Mouse (Mus musculus): ENCODE measurements around the gene Rps18.
"Not testable (repeated sequence)": the region's sequence is repeated elsewhere in the genome, so short reads cannot be mapped to it uniquely, and the experiment has no call there.

The Rps18 gene

GRCm38 (mm10) chr17:33955555-33956214, at the start of gene Rps18, which contains the start of gene Vps52:
TSS of gene Rps18 (minus strand) at chr17:33956001.
TSS of gene Vps52 (plus strand) at chr17:33955812.
- peak; percentile 98 for DNase-seq

GRCm38 (mm10) chr17:34003426-34003825, 47.6 kb upstream of the Rps18 start:
- peak; percentile 19 for DNase-seq

GRCm38 (mm10) chr17:34000796-34001195, 45.0 kb upstream of the Rps18 start:
- not testable (repeated sequence) for DNase-seq

- peak; percentile 60 for DNase-seq
These were observed 44.3 kb upstream of the Rps18 start, which contains the start of gene H2-K1 for GRCm38 (mm10) chr17:34000150-34000537. TSS of gene H2-K1 (minus strand) at chr17:34000347.

GRCm38 (mm10) chr17:33999341-34000149, 43.7 kb upstream of the Rps18 start:
- DNase-seq = peak; percentile 5

- not testable (repeated sequence) for DNase-seq
These were observed 42.9 kb upstream of the Rps18 start for GRCm38 (mm10) chr17:33998697-33999096.

- DNase-seq = not testable (repeated sequence)
These were observed 41.2 kb upstream of the Rps18 start for GRCm38 (mm10) chr17:33997025-33997424.

GRCm38 (mm10) chr17:33995651-33996050, 39.9 kb upstream of the Rps18 start:
- no peak for DNase-seq

GRCm38 (mm10) chr17:33994959-33995358, 39.2 kb upstream of the Rps18 start:
- no peak for DNase-seq

- DNase-seq = peak; percentile 47
These were observed 36.2 kb upstream of the Rps18 start for GRCm38 (mm10) chr17:33991788-33992664.

- peak; percentile 75 for DNase-seq
These were observed 26.3 kb upstream of the Rps18 start for GRCm38 (mm10) chr17:33982136-33982535.

- DNase-seq = peak; percentile 85
These were observed 25.6 kb upstream of the Rps18 start for GRCm38 (mm10) chr17:33981192-33981909.

GRCm38 (mm10) chr17:33980181-33981035, 24.6 kb upstream of the Rps18 start:
- DNase-seq = no peak

- DNase-seq = no peak
These were observed 23.8 kb upstream of the Rps18 start for GRCm38 (mm10) chr17:33979512-33980050.

- peak; percentile 73 for DNase-seq
These were observed 22.8 kb upstream of the Rps18 start for GRCm38 (mm10) chr17:33978631-33979031.

- DNase-seq = no peak
These were observed 22.2 kb upstream of the Rps18 start for GRCm38 (mm10) chr17:33977861-33978557.

GRCm38 (mm10) chr17:33973572-33973971, 17.8 kb upstream of the Rps18 start:
- no peak for DNase-seq

- DNase-seq = no peak
These were observed 16.9 kb upstream of the Rps18 start for GRCm38 (mm10) chr17:33972691-33973090.

GRCm38 (mm10) chr17:33969394-33969793, 13.6 kb upstream of the Rps18 start:
- no peak for DNase-seq

GRCm38 (mm10) chr17:33968927-33969326, 13.1 kb upstream of the Rps18 start:
- DNase-seq = no peak
